Mouse (Mus musculus) heart, adult 9 months (tissue): ENCODE data around the gene Mpp2.

ENCODE experiments used
- DNase-seq, 2 experiments: peaks; one replicate each; pipeline ENCODE4 v3.0.0; 2022; ENCODE audit warnings: low spot score in 2 of 2

Mpp2 gene

DNA sequence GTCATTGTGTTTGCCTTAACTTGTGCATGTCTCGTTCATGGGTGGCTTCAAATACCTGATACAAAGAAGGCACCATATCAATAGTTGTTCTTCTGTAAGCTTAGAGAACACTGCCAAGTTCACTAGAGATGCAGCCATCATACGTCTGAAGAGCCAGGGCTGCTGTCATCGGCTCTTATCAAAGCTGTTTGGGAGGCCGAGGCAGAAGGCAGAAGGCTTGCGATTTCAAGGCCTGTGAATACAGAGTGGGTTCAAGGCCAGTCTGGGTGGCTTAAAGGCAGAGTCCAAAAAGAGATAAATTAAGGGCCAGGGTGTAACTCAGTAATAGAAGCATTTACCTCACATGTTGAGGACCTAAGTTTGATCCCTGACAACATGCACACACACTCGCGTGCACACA, 52.0 kb downstream of the Mpp2 start:
- no peak for DNase-seq

DNA sequence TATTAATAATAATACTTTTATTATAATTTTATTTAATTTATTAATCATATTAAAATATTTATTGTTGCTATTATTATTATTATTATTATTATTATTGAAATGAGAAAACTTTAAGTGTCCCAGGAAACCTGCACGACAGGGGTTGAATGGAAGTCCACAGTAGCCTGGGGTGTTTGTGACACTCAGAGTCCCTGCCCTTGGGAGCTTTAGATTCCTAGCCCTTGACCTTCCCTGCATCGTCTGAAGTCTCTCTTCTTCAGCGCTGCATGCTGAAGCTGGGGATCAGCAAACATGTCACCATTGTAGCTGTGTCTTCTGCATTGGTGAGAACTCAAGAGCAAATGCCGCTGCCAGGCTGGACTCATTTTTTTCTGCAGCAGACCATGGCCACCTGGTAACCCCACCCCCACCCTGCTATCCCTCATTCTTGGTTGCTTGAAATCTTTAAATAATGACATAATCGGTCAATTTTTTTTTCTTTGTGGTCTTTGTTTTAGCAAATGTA, 52.8 kb downstream of the Mpp2 start:
- no peak for DNase-seq

DNA sequence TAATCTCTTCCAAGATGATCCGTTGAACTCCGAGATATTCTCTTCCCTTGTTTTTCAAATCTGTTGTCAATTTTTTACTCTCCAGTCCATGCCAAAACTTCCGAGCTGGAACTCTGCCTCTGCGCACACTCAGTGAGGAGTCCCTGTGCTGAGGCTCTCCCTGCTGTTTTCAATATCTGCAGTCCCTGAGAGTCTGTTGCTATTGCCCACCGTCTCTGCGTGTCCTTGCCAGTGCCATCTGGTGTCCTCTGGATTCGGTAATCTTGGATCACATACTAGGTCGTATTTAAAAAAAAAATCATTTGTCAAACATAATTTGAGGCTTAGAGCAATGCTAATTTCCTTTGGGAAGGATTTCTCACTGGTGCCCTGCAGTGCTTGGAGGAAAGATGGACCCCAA, 53.4 kb downstream of the Mpp2 start:
- DNase-seq: no peak

DNA sequence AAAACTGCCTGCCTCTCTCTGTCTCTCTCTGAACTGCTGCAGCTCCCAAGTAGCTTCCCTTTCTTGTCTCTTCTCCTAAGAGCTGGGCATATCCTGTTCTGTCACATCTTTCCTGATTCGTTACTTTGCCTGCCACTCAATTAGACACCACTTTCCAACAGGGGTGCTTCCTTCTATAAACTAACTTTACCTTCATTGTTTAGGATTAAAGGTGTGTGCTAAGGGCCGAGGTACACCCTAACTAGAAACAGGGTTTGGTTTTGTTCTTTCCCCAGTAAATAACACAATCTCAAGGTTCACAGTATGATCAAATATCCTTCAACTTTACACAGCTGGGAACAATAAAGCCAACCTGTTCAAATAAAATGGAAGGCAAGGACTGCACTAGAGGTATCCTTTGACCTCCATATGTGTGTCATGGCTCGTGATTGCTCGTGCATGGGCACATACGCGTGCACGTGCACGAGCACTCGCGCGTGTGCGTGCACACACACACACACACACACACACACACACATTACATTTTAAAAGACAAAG, 55.2 kb downstream of the Mpp2 start:
- no peak for DNase-seq

DNA sequence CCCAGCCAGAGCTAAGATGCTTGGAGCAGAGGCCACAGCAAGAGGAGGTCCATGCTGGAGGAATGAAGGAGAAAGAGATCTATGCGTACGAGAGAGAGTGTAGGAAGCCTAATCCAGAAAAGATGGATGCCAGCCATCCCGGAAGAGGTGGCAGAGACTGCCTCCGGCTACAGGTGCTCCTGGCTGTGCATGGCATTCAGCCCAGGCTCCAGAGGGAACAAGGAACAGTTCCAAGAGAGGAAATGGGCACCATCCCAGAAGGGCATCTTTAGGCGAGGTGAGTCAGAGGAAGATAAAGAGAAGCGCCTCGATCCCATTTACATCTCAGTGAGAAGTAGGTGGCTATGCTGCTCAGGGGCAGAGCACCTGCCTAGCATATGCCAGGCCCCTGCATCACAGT, 57.2 kb downstream of the Mpp2 start:
- DNase-seq: no peak

DNA sequence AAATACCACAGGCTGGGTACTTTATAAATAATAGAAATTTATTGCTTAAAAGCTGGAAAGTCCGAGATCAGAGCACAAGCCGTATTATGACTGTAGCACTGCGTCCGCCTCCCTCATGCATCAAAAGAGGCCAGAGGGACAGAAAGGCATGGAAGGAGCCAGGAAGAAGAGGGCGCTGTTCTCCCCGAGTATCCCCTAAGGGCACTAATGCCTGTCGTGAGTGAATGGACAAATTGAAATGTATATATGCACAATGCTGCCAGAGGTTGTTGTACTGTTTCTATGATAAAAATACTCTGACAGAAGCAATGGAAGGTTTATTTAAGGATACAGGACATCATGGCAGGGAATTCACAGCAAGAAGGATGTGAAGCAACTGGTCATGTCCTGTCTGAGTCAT, 58.3 kb downstream of the Mpp2 start:
- DNase-seq: no peak

DNA sequence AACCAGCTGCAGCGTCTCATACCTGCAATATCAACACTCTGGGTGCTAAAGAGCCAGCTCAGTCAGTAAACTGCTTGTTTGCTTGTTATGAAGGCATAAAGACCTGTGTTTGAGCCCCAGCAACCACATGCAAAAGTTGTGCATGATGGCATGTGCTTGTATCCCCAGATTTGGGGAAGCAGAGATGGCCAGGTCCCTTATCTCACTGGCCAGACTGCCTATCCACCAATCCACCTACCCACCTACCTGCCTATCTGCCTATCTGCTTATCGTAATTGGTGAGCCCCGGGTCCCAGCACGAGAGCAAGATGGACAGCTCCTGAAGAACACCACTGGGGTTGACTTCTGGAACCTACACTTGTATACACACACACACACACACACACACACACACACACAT, 59.0 kb downstream of the Mpp2 start:
- no peak for DNase-seq

DNA sequence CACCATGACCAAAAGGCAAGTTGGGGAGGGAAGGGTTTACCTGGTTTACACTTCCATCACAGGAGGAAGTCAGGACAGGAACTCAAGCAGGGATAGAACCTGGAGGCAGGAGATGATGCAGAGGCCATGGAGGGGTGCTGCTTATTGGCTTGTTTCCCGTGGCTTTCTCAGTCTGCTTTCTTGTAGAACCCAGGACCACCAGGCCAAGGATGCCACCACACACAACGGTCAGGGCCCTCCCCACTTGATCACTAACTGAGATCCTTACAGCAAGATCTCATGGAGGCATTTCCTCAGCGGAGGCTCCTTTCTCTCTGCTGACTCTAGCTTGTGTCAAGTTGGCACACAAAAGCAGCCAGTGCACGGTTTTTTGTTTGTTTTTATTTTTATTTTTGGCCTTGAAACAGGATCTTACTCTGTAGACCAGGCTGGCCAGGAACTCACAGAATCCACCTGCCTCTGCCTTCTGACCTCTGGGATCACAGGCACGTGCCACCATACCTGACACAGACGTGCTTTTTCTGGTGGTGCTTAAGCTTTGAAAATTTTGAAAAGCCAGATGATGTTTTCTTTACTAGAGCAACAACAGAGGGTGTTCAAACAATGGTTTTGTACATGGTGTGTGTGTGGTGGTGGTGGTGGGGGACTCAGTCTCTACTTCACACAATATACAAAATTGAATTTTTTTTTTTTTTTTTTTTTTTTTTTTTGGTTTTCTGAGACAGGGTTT, 60.1 kb downstream of the Mpp2 start, which contains the start of gene Mpp3:
Mpp3 (minus strand) TSS at position 375 of the 730 bp plus-strand sequence.
- no peak for DNase-seq

DNA sequence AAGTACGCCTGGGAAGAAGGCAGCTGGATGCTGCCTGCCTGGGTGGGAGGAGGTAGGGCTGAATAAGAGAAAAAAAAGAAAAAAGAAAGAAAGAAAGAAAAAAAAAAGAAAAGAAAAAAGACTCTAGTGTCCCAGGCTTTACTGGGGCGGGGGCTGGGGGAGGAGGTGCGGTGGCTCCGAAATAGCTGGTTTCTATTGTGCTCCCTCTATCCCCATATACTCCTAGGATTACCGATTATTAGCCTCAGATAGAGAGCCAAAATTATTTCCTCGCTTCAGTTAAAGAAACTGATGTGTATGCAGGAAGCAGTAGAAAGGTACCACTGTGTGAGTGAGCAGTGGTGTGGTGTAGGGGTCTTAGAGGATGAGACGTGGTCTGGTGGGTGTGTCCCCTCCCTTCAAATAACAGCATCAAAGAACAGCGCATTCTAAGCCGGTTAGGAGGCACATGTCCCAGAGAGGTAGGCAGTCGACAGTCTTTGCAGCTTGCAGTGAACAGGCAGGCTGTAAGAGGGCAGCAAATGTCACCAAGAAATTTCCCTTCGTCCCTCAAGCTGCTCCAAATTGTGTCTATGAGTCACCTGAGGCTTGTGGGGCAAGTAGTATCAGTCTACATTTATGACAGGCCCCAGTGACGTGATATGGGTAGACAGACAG, 60.8 kb downstream of the Mpp2 start:
- DNase-seq: no peak

DNA sequence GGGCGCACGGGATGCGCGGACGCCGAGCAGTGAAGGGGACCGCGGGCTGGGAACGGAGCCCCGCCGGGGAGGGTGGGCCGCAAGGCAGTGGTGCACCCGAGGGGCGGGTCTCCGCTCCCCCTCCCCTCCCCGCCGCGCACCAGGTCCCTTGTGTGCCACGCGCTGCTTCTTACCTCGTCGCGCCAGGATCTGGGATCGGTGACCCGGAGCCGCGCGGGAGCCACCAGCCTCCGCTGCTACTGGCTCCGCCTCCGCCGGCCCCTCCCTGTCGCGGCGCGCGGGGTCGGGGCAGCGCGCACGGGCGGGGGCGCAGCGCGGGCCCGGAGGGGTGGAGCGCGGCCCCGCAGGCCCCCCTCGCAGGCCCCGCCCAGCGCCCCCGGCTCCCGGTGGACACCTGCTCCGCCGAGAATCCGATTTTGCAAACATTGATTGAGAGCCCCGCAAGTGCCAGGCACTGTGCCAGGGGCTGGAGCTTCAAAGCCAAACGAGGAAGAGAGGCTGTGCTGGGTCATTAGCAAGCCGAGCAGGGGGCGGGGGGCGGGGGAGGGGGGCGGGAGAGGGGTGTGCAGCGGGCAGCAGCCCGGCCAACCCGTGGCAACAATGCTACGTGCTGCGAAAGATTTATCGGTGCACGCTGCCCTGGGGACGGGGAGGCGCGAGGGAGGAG, 61.5 kb downstream of the Mpp2 start:
- DNase-seq: peak; percentile 64

DNA sequence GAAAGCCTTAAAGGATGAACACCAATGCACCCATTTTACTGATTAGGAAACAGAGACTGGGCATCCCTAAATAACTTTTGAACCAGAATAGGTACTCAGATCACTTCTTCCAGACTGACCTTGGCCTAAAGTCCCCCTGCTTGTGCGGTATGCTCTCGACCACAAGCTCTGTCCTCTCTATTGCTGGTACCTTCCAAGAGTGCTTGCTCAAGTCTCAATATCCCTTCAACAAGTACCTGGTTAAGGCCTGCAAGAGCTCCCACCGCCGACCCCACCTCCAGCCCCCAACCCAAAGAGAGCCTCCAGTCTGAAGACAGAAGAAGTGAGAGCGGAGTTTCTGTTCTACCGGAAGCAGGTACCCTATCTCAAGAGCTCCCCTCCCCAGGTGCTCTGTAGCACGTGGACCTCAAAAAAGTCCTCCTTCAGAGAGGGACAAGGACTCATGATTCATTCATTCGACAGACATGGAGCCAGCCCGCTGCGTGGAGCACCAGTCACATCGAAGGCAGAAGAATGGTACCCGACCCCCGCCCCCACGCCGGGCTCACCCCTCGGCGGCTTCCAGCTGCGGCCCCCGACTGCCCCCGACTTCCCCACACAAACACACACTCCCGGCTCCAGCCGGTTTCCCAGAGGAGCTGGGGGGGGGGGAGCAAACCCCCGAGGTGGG, 62.2 kb downstream of the Mpp2 start:
- DNase-seq: no peak

DNA sequence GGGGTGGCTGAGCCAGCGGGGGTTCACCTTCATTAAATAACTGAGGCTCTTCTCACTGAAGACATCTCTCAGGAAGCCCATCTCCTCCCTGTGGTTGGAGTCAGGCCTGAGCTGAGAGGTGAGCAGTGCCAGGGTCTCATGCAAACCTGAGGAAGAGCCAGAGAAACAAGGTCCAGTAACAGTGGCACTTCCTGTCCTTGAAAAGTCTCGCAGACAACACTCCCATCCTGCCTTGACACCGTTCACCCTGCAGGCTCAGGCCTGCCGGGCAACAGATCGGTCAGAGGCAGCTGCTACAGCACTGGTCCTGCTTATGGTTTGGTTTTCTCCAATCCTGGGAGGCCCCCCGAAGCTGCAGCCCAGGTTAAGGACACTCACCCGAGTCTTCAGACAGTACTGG, 63.0 kb downstream of the Mpp2 start:
- no peak for DNase-seq

DNA sequence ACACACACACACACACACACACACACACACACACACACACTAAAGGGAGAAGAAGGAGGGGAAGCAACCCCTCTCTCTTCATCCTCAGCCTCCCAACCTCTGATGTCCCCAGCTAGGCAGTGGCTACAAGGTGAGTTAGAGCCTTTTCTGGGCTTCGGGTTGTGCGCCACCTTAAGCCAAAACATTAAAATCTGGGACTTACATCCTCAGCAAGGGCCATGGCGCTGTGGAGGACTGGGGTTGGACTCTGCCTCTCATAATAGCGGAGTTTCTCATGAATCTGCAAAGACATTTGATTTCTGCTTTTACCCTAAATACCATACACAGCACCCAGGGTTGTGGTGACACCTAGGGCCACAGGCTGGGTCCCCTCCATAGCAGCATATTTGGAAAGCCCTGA, 63.4 kb downstream of the Mpp2 start:
- no peak for DNase-seq

DNA sequence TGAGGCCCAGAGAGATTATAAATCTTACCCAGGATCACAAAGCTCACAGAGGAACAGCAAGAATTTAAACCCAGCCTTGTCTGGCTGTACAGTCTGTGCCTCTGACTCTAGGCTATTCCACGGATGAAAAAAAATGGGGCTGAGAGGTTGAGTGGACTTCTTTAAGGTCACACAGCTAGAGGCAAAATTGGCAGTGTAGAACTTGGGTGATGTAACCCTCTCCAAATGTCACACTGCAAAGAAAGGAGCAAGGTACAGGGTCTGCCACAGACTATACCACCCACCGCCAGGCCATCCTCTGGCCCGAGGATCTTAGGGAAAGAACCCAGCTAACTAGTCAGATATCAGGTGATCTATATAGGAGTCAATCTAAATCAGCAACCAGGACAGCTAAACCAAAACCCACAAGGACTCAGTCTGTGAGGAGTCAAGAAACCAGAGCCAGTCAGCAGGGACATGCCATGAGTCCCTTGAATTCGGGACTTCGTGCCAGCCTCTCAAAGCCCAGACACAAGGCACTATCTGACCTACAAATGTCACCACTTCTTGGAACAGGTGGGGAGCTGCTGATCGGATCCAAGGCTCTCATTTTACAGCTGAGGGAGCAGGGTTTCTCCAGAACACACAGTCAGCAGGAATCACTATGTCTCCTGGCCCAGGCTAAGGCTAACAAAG, 64.1 kb downstream of the Mpp2 start:
- DNase-seq: no peak

DNA sequence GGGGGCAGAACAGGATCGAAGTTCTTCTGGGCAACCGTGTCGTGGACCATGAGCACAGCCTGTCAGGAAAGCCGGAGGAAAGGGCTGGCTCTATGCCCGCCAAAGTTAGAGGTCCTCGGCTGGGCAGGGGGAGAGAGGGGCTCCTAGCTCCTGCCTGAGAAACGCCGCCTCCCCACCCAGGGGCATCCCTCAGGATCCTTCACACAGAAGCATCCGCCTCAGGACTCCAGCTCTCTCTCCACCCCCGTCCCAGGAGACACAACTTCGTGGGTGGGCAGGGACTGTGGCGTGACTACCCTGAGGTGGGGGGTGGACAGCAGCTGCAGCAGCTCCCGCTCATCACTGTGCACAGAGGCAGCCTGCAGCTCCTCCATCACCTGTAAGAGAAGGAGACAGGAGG, 64.9 kb downstream of the Mpp2 start:
- DNase-seq: no peak

DNA sequence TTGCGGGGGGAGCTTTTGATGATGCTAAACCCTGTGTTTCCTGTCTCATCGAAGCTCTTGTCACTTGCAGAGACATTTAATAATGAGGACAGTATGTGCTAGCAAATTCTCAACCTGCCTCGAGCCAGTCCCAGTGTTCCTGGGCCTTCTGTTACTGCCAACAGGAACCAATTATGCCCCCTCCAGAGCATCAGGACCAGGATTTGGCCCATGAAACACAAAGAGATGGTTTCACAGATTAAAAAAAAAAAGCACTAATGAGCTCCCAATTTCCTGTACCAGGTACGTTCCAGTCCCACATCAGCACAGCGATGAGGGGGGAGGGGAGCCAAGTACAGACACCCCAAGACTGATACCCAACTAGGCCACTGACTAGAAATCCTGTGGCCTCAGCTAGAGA, 67.1 kb downstream of the Mpp2 start:
- DNase-seq: no peak

DNA sequence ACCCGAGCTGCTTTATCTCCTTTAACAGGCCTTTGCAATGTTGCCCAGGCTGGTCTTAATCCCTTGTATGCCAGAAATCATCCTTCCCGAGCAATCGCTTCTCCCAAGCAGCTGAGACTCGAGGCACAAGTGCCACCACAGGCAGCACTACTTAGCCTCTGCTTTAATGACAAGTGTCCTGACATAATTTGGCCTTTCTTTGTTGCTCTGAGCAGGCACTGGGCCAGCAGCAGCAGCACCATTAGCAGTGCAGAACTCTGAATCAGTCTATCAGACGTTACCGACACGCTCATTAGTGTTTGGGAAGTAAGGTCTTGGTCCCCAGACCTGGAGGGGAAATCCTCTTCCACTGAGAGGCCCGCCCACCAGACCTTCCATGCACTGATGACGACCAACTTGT, 68.6 kb downstream of the Mpp2 start:
- DNase-seq: no peak

DNA sequence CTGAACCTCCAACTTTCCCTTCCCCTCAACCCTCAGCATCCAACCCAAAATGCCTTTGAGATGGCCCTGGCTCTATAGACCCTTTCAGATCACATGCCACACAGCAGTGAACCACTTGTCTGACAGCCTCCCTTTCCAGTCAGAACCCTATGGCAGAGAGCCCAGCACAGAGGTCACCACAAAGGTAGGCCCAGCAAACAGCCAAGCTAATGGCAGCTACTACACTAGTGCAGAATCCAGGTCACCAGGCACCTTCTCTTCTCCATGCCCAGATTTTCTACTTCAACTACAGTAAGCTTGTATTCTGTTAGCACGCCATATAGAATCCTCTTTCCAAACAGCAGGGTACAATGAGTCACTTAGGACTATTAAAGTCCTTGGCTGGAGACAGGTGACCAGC, 72.2 kb downstream of the Mpp2 start:
- DNase-seq: peak; percentile 41 to 54

DNA sequence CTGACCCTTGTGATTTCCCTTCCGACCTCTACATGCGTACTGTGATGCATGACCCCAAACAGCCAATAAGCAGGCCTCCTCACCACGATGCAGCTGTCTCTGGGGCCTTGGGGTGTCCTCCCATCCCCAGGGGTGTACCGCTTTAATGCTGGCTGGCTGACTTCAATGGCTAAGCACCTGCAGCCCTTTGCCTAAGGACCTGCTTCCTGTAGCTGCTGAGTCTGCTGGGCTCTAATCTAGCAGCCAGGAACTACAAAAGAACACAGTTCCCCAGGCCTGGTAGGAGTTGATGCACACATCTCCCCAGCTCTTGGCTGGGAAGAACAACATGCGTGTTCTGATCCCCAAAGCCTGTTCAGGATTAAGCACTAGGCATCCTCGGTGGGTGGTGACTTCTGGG, 72.8 kb downstream of the Mpp2 start:
- no peak for DNase-seq

DNA sequence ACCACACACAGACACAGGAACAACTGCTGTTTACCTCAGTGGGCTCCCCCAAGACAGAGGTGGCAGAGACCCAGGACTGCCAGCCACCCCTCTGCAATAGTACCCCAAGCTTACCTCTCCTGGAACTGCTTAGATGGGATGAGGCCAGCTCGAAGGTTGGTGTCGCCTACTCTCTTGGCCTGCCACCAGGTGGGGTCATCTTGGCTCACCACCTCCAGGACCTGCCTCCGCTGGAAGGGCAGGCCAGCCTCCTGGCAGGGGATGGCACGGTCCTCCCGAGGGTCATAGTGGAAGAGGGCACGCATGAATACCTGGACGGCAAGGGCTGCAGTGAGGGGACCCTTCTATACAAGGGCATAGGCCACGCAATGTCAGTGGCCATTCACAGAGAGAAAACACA, 75.1 kb downstream of the Mpp2 start:
- no peak for DNase-seq

DNA sequence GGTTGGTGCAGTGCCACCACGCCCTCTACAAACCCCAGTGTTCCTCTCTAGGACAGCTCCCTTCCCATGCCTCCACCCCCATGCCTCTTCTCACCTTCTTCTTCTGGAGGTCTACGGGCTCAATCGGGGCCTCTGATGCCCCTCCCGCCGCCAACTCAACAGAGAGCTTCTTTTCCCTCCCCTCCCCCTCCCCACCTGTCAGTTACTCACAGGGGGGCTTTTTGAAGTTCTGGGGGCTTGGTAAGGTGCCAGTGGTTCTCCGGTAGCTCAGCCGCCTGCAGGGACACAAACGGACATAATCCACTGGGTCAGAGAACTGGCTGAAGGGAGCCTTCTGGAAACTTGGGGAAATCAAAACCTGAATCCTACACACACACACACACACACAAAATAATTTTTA, 76.8 kb downstream of the Mpp2 start:
- no peak for DNase-seq

DNA sequence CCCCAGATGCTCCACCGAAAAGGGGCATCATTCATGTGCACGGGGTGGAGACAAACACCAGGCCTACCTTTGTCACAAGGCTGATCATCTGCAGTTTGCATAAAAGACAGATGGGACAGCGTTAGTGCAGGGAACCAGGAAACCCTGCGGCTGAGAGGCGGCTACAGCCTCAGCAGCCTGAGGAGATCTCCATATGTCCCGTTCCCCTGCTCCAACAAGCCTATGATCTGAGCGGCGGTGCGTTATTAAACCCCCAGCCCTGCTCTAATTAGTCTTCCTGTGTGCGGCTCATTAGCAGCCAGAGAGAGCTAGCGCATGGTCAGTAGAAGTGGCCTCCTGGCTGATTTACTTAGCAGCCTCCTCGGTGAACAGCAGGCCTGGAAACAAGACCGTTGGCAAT, 78.2 kb downstream of the Mpp2 start:
- DNase-seq: peak in 1 of 2 experiments; percentile 56
